Mouse (Mus musculus) heart, postnatal 0 days (tissue): ENCODE results near the gene Cited2. TPM values are rescaled to one million over a fixed set of nuclear protein-coding genes. Genes with fewer than 3 reads are reported as not detected.

ENCODE experiments used
- ATAC-seq: fragments of 200-750 bp; cut with Nextera tagmentation; 2 replicates; pipeline ENCODE4 v1.8.0; 2017; ENCODE audit warnings: low read depth, moderate number of reproducible peaks, moderate library complexity; ENCODE audit not compliant: insufficient read depth
- DNase-seq: peaks from one replicate; pipeline ENCODE4 v3.0.0-alpha.2; 2016; ENCODE audit warnings: low spot score
- H3K27ac ChIP-seq: fragments of 300-500 bp; sonication (generic); 2 replicates; pipeline ENCODE4 v1.5.1; 2014; ENCODE audit warnings: low read depth, mild to moderate bottlenecking
- H3K27me3 ChIP-seq: fragments of 300-500 bp; sonication (generic); 2 replicates; pipeline ENCODE4 v1.6.1; 2014; ENCODE audit warnings: low read length, mixed read lengths; ENCODE audit not compliant: control insufficient read depth, insufficient read depth
- H3K36me3 ChIP-seq: fragments of 300-500 bp; sonication (generic); replicated peaks from 2 replicates; pipeline ENCODE4 v1.6.1; 2014; ENCODE audit warnings: low read length, mixed read lengths; ENCODE audit not compliant: control insufficient read depth, insufficient read depth
- H3K4me1 ChIP-seq: fragments of 300-500 bp; sonication (generic); 2 replicates; pipeline ENCODE4 v1.6.1; 2014; ENCODE audit warnings: antibody characterized with exemption; ENCODE audit not compliant: control insufficient read depth, insufficient read depth
- H3K4me2 ChIP-seq: fragments of 300-500 bp; sonication (generic); 2 replicates; pipeline ENCODE4 v1.6.1; 2014; ENCODE audit warnings: low read depth, mild to moderate bottlenecking, low read length, moderate library complexity
- H3K4me3 ChIP-seq: fragments of 300-500 bp; sonication (generic); 2 replicates; pipeline ENCODE4 v1.5.1; 2014; ENCODE audit warnings: low read depth, low read length
- H3K9ac ChIP-seq: fragments of 300-500 bp; sonication (generic); replicated peaks from 2 replicates; pipeline ENCODE4 v1.6.1; 2014; ENCODE audit warnings: low read depth, low read length, mixed read lengths
- H3K9me3 ChIP-seq: fragments of 300-500 bp; sonication (generic); replicated peaks from 2 replicates; pipeline ENCODE4 v1.6.1; 2016; ENCODE audit warnings: low read length; ENCODE audit not compliant: control insufficient read depth
- CTCF ChIP-seq: IDR thresholded peaks from 2 replicates; pipeline ENCODE4 v1.5.1; 2016; ENCODE audit warnings: antibody characterized with exemption, control low read depth, low read depth
- EP300 ChIP-seq: IDR thresholded peaks from 2 replicates; pipeline ENCODE4 v1.6.1; 2016; ENCODE audit warnings: antibody characterized with exemption, low read depth
- WGBS: fragments of 180-500 bp; shearing (Covaris S2); extraction: QIAGEN DNeasy Blood & Tissue Kit; methylation state at CpG from one replicate; pipeline ENCODE4 v1.1.7; 2014; 5-methylcytosine and 5-hydroxymethylcytosine counted together
- polyA plus RNA-seq: library from polyadenylated mRNA; unstranded; fragments of >200 nt; fragmentation: Nextera tagmentation; extraction: Ambion mirVana; gene quantifications from 2 replicates; pipeline ENCODE4 v1.2.1, GENCODE M21; 2015
- total RNA-seq: library from RNA; depleted of rRNA; stranded (reverse); fragments of >200 nt; gene quantifications from 2 replicates; pipeline ENCODE4 v1.2.3, GENCODE M21; 2014; ENCODE audit warnings: low replicate concordance

The Cited2 gene
- total and polyA plus RNA-seq, 2 experiments from 2014 or later, result 15.8 to 57.6 TPM

- DNase-seq (no peak), ATAC-seq (no peak)
- Histone ChIP-seq H3K4me1 (no peaks in the 10 kb centered on the region), H3K4me3 (no peak overlapping the region), H3K36me3 (no peaks in the 10 kb centered on the region), H3K4me2 (no peak overlapping the region), H3K9me3 (no peaks in the 10 kb centered on the region), H3K27ac (no peak overlapping the region), H3K27me3 (no peaks in the 10 kb centered on the region), H3K9ac (no peak overlapping the region)
- WGBS, result 76% methylated on average over 3 of the region's 3 CpGs
- TF ChIP-seq CTCF (no peak), EP300 (no peak)
Observed at GRCm38 (mm10) chr10:17695801-17696200, 27.2 kb upstream of the Cited2 start.

GRCm38 (mm10) chr10:17697376-17698265 lies 25.4 kb upstream of the Cited2 start:
- 54% methylated on average over 7 of the region's 7 CpGs for WGBS
- Histone ChIP-seq H3K4me3 (no peak overlapping the region), H3K4me1 (no peaks in the 10 kb centered on the region), H3K36me3 (no peaks in the 10 kb centered on the region), H3K4me2 (no peak overlapping the region), H3K9ac (no peak overlapping the region), H3K27ac (no peak overlapping the region), H3K27me3 (no peaks in the 10 kb centered on the region), H3K9me3 (no peaks in the 10 kb centered on the region)
- DNase-seq, result no peak
- TF ChIP-seq EP300 (no peak), CTCF (no peak)
- no peak for ATAC-seq

GRCm38 (mm10) chr10:17705466-17705973 lies 17.5 kb upstream of the Cited2 start:
- no peak for ATAC-seq
- 41% methylated on average over 4 of the region's 4 CpGs for WGBS
- no peaks in the 10 kb centered on the region for H3K27me3 ChIP-seq
- no peaks in the 10 kb centered on the region for H3K4me1 ChIP-seq
- H3K36me3 ChIP-seq, result no peaks in the 10 kb centered on the region
- H3K4me3 ChIP-seq, result no peak overlapping the region
- no peak overlapping the region for H3K27ac ChIP-seq
- H3K4me2 ChIP-seq, result no peak overlapping the region
- no peak for TF ChIP-seq EP300
- TF ChIP-seq CTCF, result no peak
- H3K9me3 ChIP-seq, result no peaks in the 10 kb centered on the region
- no peak overlapping the region for H3K9ac ChIP-seq
- DNase-seq, result no peak

- H3K4me1 ChIP-seq, result no peaks in the 10 kb centered on the region
- DNase-seq (no peak), ATAC-seq (no peak)
- no peak overlapping the region for H3K4me3 ChIP-seq
- no peak overlapping the region for H3K9ac ChIP-seq
- no peak overlapping the region for H3K4me2 ChIP-seq
- no peak overlapping the region for H3K27ac ChIP-seq
- no peak for TF ChIP-seq CTCF
- no peak for TF ChIP-seq EP300
- no peaks in the 10 kb centered on the region for H3K27me3 ChIP-seq
- H3K9me3 ChIP-seq, result no peaks in the 10 kb centered on the region
- H3K36me3 ChIP-seq, result no peaks in the 10 kb centered on the region
- WGBS, result 86% methylated on average over 3 of the region's 3 CpGs
Observed at GRCm38 (mm10) chr10:17710753-17711152, 12.3 kb upstream of the Cited2 start.

- Histone ChIP-seq H3K4me3 (no peak overlapping the region), H3K9ac (no peak overlapping the region), H3K36me3 (no peaks in the 10 kb centered on the region), H3K9me3 (no peaks in the 10 kb centered on the region), H3K4me1 (no peaks in the 10 kb centered on the region; the same call in 1 of the 2 replicates), H3K27ac (no peak overlapping the region), H3K27me3 (no peaks in the 10 kb centered on the region), H3K4me2 (no peak overlapping the region)
- 49% methylated on average over 4 of the region's 4 CpGs for WGBS
- ATAC-seq (no peak), DNase-seq (no peak)
- TF ChIP-seq EP300 (no peak), CTCF (no peak)
Observed at GRCm38 (mm10) chr10:17719009-17719570, 3.9 kb upstream of the Cited2 start.
